Mouse (Mus musculus): ENCODE measurements around the gene Slc34a3.

DNA sequence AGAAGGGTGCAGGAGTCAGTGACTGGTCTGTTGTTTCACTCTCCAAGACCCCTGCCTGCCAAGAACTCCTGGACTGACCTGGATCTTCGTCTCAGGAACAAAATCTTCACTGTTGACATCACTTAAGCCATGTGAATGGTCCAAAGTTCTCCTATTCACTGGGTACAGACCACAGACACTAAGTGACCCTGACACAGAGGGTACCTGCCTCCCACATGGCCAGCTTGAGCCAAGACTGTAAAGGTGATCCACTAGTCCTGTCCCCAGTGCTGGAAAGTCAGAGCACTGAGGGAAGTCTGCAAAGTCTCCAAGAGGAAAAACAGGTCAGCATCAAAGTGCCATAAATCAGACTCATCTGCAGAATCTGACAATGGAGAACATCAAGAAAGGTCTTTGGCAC is 26.6 kb downstream of the Slc34a3 start:
- TF ChIP-seq CTCF (IDR thresholded peaks at IDR 0.05; ENCODE audit: extremely low read depth, insufficient read depth, insufficient read length, insufficient replicate concordance) (no peak), POLR2A (IDR thresholded peaks at IDR 0.05; ENCODE audit: low read depth, low read length) (no peak)
